Mouse (Mus musculus) induced T-regulatory cell, adult 2 months (primary cell): Measurements from ENCODE around the gene Armc5.

ENCODE experiments used
- DNase-seq: peaks from one replicate; pipeline ENCODE4 v3.0.0-alpha.2; 2012; ENCODE audit warnings: low read depth

Gene Armc5

DNA sequence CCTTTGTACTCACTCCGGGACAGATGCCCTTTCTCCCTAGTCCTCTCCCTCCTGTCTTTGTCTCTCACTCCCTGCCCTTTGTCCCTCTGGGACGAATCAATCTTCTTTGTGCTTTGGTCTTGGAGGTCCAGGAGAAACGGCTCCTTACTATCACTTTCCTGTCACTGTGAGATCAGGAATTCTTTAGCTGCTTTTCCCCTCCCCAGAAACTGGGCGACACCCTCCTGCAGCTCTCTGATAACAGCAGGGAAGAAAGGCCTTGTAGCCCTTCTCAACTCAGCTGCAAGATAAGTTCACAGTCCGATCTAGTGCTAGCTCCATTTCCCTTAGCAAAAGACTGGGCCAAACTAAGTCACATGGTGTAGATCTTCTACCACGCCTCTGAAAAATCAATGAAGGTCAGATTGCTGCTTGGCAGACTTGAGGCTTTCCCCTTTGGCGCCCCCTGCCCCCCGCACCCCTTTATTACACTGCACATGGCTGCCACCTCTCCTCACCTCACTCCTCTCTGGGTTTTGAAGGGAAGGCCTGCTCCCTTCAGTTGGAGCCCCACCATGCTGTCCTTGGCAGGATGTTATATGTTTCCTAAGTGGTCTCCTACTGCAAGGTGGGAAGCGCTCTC lies 51.9 kb downstream of the Armc5 start:
- peak; percentile 25 for DNase-seq
